Mouse (Mus musculus) left cerebral cortex, adult 8-10 months (tissue): Measurements from ENCODE around the gene Pygb. TPM values are rescaled to one million over a fixed set of nuclear protein-coding genes. Genes with fewer than 3 reads are reported as not detected.

Experiments used
- DNase-seq, 2 experiments: peaks; one replicate each; pipeline ENCODE4 v3.0.0; 2022; ENCODE audit warnings: low spot score in 2 of 2
- total RNA-seq, 4 experiments: library from RNA; stranded (reverse); gene quantifications; 2 replicates each; pipeline ENCODE4 v1.2.4; 2022

Gene Pygb
- total RNA-seq, 4 experiments from 2014 or later = 143 to 172 (median 150) TPM

DNA sequence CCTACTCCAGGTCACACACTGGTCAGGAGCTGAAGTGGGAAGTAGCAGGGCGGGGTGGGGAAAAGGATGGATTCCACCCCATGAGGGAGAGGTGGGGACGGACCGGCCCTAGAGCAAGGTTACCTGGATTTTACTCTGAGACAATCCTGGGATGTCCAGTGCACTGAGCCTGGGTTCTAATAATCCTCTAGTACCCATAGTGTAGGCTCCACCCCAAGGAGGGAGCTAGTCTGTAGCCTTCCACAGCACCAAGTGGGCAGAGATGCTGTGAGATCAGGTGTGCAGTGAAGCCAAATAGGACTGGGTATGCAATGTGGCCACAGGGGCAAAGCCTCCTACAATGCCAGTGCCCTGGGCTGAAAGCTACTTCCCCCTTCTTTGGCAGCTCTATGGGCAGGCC lies 51.2 kb downstream of the Pygb start:
- no peak for DNase-seq

DNA sequence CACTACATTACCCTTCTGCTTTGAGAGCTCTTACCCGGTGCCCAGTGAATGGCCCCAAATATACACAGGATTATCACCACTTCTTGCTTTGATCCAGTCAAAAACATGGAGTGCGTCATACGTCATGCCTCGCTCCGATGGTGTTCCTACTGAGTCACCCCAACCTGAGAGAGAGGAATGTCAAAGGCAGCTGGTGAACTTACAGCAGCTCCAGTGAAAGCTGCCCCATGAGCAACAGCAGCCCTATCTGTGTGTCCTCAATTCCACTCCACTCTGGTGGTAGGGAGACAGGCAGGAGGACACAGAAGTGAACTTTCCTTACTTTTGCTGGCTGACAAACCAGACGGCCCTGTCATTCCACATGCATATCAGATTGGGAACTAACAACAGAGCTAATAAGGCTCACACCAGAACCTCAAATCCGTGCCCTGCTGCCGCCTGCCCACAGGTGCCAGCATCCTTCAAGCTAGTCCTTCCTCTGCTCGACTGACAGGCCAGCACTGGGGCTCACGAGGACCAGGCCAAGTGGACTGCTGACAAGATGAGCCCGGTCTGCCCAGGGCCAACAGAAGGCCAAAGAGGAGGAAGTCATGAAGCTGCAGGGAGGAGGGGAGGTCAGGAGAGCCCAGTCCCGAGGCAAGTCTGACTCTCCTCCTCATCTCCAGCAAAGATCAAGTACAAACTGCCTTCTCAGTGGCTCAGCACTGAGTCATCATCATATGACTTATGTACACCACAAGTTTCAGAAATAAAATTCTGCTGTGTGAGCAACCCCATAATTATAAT lies 53.3 kb downstream of the Pygb start:
- DNase-seq = no peak

DNA sequence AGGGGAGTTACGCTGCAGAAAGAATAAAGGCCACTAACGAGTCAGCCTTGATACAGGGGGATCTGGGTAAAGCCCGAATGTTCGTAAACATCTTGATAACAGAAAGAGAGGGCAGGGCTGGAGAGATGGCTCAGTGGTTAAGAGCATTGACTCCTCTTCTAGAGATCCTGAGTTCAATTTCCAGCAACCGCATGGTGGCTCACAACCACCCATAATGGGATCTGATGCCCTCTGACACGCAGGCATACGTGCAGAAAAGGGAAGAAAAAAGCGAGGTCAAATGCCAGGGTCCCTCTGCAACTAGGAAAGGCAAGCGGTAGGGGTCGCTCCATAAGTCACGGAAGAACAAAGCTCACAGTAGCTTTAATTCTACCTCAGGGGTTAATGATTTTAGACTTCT lies 54.6 kb downstream of the Pygb start:
- DNase-seq = no peak

DNA sequence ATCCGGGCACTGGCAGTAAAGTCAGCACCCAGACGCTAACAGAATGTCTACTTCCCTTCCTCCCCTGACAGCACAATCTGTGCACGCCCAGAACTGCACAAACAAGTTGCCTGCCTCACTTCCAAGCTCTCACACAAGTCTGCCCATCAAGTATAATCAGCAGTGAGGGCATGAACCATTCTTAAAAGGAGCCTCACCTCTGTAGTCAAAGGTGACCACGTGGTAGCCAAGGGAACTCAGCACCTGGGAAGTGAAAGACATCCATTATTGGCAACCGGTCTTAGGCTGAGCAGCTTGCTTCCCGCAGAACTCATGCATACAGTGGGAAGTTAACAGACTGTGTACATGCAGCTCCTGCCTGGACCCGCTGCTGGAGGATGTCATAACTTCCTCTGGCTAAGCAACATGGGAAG lies 55.5 kb downstream of the Pygb start:
- no peak for DNase-seq

DNA sequence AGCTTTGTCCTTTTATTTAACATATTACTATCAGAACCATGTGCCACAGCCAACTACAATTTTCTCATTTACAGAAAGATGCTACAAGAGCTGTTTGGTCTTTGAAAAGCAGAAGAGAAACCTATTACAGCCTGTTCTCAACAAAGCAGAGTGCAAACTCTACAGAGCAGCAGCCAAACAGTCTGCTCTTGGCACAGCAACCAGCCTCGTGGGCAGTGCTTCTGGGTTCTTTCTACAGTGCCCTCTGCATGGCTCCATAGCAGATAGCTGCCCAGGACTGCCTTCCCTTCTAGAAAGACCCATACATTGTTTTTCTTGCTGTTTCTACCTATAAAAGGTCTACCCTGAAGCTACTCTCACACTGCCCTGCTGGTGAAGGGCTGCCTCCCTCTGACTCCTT lies 58.3 kb downstream of the Pygb start:
- no peak for DNase-seq

DNA sequence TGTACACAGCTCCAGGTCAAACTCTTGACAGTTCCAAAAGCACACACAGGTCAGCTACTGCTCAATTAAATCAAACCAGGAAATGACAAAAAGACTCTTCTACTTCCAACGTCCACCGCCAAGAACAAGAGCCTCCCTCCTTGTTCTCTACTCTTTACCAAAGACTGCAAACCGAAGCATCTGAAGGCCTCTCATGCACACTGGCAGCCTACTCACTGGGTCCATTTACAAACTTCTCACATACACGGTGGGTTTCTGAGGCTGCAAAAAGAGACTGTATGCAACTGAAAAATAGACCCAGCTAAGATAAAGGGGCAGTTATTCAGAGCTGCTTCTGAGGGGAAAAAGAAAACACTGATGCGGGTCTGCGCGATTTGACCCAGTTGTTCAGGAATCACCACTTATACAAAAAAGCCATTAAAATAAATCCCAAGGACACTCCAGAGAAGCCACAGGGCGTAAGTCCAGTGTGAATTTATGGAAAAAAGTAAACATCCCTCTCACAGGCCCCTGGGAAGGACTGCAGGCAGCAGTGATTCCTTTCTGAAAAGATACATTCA lies 61.0 kb downstream of the Pygb start:
- no peak for DNase-seq

DNA sequence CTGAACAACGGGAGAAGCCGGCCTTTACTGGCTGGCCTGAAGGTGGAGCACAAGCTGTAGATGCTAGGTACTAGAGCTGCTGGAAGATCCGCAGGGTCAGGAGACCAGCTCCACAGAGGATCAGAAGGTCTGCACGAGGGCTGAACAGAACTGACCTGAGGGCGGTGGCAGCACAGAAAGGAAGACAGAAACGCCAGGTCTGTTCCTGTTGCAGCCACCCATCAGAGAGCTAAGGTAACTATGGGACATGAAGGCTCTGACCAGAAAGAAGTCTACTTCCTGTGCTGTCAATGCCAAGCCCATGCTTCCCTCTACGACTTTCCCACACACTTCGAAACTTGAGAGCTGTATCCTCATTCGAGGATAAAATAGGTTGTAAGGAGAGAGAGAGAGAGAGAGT lies 64.7 kb downstream of the Pygb start:
- no peak for DNase-seq

DNA sequence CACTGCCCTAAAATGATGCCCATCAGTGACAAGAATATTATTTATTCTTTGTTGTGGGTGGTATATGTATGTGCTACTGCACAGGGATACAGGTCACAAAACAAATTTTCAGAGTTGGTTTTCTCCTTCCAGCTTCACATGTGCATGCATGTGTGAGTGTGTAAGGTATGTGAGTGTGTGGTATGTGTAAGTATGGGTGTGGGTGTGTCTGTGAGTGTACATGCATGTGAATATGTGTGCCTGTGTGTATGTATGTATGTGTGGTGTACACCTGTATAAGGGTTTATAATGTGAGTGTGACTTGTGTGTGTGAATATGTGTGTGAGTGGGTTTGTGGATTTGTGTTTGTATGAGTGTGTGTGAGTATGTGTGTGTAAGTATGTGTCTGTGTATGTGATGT lies 68.7 kb downstream of the Pygb start:
- DNase-seq = no peak

DNA sequence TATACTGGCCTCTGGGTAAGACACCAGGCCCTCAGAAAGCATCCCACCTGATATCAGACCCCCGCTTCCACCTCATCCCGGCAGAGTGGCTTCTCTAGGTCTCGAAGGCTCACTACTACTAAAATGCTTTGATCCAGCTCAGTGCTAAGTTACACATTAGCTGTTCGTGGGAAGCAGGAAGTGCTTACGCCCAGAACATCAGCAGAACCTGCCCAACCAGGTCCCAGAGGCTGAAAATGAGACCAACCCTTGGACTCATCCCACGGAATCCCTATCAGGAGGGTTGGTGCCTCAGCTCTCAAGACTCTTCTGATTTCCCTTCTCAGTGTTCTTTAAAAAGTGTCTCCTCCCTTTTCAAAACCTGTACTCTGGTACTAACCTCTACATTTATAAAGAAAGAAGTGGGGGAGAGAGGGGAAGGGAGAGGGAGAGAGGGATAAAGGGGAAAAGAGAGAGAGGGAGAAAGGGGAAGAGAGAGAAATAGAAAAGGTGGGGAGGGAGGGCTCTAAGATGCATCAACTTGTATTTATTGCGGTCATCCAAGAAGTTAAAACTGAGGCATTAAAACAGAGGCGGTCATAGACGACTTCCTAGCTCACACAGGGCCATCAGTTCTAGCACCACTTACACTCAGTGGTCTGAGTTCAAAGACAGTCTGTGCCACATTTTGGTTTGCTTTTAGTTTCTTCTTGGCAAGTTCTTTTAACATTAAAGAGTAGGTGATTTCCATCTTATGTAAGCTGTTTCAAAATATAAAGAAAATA lies 72.4 kb downstream of the Pygb start:
- DNase-seq = no peak

DNA sequence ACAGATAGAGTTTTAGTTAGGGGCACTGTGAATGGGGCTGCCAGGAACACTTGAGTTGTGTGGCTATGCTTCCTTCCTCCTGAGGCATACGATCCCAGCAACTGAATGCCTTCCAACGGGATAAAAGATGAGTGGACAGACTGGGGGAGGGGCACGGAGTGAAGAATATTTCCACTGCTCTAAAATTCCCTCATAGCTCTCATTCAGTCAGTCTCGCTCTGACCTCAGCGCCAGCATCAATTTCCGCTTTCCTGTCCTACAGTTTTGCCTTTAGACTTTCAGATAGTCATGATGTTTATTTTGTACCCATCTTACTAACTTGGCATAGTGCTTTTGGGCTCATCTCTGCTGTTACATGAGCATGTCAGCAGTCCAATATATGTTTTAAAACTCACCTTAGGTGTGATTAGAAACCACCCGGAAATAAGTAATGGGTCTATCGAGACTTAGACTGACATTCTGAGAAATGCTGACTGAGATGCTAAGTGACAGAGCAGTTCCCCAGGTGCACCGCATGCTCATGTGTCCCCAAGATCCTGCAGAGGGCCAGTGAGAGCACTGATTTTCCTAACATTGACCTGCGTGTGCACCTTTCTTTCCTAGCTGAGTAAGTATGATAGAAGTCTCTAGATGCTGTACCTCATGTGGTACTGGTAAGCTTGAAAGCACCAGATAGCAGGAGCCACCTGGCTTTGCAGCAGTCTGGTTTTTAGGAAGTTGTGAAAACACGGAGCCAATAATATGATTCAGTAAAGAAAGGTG lies 73.4 kb downstream of the Pygb start:
- DNase-seq = no peak

DNA sequence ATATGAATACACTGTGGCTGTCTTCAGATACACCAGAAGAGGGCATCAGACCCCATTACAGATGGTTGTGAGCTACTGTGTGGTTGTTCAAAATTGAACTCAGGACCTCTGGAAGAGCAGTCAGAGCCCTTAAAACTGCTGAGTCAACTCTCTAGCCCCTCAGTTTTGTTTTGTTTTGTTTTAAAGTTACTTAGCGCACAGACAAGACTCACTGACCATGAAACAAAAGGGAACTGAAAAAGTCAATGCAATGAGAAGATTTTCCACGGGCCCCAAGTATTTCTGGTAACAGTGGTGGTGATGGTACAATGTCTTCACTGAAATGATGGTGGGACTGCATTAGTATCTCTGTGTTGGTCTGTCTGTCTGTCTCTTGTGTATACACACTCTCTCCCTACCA lies 74.6 kb downstream of the Pygb start:
- no peak for DNase-seq

DNA sequence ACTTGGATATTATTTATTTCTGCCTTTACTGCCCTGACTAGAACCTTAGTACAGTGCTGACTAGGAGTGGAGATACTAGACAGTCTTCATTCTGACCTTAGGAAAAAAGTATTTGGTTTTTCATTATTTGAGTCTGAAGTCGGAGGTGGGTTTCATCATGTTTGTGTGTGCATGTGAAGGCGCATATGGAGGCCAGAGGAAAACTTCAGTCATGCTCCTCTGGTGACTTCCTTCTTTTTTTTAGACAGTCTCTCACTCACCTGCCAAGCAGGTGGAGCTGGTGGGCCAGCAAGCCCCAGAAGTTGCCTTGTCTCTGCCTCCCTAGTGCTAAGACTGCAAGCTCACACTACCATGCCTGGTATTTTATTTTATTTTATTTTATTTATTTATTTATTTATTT lies 80.5 kb downstream of the Pygb start:
- DNase-seq = no peak

DNA sequence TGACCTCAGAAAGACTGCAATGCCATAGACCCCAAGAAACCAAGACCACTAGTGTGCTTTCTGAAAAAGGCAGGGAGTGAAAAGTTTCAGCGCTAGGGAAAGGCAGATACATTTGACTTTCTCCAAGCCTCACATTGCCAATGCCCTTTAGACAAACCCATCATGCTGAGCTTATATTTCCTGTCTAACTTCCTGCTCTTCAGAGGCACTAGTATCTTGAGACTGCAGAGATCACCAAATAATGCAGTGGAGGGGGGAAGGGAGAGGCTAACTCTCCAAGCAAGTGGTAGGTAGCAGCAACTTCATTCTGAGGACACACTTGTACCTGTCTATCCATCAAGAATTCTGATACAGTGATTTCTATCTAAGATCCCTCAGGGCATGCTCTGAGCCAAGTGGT lies 82.9 kb downstream of the Pygb start:
- DNase-seq = no peak

DNA sequence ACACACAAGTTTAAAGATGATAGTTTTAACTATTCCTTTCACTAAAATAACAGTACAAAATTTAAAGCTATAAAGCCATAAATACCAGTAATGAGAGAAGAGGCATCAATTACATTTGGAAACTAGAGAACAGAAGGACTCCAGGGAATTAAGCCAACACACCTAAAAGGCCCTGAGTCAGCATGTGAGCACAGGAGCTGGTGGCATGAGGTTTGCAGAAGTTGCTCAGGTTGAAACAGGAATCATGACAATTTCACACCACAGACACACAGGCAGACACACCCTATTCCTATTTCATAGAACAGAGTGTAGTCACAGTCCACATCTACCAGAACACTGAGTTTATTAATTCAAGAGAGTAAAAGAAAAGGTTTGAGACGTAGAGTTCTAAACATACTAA lies 88.0 kb downstream of the Pygb start:
- no peak for DNase-seq

DNA sequence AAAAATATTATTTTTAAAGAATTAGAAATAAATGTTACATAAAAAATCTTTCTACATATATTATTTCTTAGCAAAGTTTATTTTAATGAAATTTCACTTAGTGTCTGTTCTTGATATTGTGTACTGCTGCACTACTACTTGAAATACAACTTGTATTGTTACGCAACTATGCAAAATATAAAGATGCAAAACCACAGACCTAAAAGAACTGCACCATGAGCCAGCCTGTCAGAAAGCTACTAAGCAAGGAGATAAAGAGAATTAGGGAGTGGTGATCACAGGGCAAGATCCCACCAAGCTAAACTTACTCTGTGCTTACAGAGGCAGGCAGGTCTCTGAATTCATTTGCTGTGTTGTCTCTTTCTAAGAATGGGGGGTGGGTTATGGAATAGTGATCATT lies 88.7 kb downstream of the Pygb start:
- no peak for DNase-seq

DNA sequence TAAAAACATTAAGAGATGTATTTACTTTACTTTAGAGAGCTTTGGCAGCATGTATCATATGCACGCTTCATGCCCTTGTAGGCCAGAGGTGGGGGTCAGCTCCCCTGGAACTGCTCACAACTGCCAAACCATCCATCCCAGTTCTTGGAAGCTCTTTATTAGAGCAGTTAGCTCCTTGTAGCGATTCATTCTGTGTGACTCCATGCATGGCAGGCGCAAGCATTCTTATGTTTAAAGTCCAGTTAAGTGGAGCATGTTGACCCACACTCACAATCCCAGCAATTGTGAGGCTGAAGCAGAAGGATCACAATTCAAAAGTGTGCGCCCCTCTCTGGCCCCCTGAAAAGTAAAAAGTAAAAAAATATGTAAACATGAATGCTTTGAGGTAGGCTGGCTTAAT lies 91.0 kb downstream of the Pygb start:
- no peak for DNase-seq

Other genes starting within 250 kb of the Pygb start
- gene Cst7, start 216.3 kb upstream of the Pygb start, total RNA-seq = 10 to 100 TPM in 2 of 4 experiments, not detected in 2; 60.0 to 98.6 TPM
- 10 to 100 TPM; 58.1 to 66.8 (median 60.4) TPM for gene Apmap, start 178.2 kb upstream of the Pygb start, total RNA-seq
- 10 to 100 TPM; 18.3 to 24.5 (median 21.6) TPM for gene Acss1, start 118.2 kb upstream of the Pygb start, total RNA-seq
- gene Vsx1, start 97.4 kb upstream of the Pygb start, total RNA-seq = not detected
- gene Entpd6, start 37.7 kb upstream of the Pygb start, total RNA-seq = 10 to 100 TPM; 45.8 to 48.9 (median 47.7) TPM
- gene Abhd12, start 118.0 kb downstream of the Pygb start, total RNA-seq = 100 to 1,000 TPM; 309 to 333 (median 321) TPM
- 1 to 10 TPM; 1.6 to 2.2 (median 1.9) TPM for gene Gins1, start 118.7 kb downstream of the Pygb start, total RNA-seq